Mouse (Mus musculus): Measurements from ENCODE around the gene As3mt. TPM values are rescaled to one million over a fixed set of nuclear protein-coding genes. Genes with fewer than 3 reads are reported as not detected.

As3mt gene
- total and polyA plus RNA-seq, 3 experiments: 30.7 to 52.1 (median 43.3) TPM

GRCm38 (mm10) chr19:46733626-46734025, 26.4 kb downstream of the As3mt start:
- Histone ChIP-seq H3K36me3 (replicated peaks in 1 of 2; ENCODE audit: control insufficient read depth in 1 of 2, insufficient read depth in 1 of 2, low read length in 1 of 2) (peaks cover 30 to 70% of the 10 kb centered on the region in 2 experiments), H3K27ac (ENCODE audit: insufficient read depth, low read depth) (no peak overlapping the region), H3K27me3 (replicated peaks) (no peaks in the 10 kb centered on the region), H3K9me3 (replicated peaks; ENCODE audit: low read length) (no peaks in the 10 kb centered on the region), H3K4me1 (ENCODE audit: control insufficient read depth in 1 of 2, insufficient read depth in 2 of 2) (peaks cover 0 to 4% of the 10 kb centered on the region in 2 experiments; a peak in 1 of 4 replicates), H3K9ac (ENCODE audit: insufficient read depth, low read depth) (no peak overlapping the region), H3K79me2 (replicated peaks; ENCODE audit: control insufficient read depth, extremely low read depth, insufficient read depth, poor library complexity, severe bottlenecking) (no peaks in the 10 kb centered on the region), H3K4me3 (replicated peaks in 1 of 3; ENCODE audit: low read depth in 2 of 3, low read length in 2 of 3, poor library complexity in 1 of 3) (no peak overlapping the region), H3K4me2 (ENCODE audit: insufficient read depth, low read depth, poor library complexity, severe bottlenecking) (no peak overlapping the region)
- dilution Hi-C loops (cut with MboI; ENCODE audit: extremely low pct_ligation_motif_present, extremely low pct_unique_long_range_greater_than_20kb, low sequenced_read_pairs): no loop called here
- in situ Hi-C loops (cut with MboI; ENCODE audit: low pct_ligation_motif_present, low pct_unique_long_range_greater_than_20kb, low sequenced_read_pairs): no loop called here
- TF ChIP-seq USF1 (IDR thresholded peaks at IDR 0.05; ENCODE audit: low read depth, low read length) (peak; percentile 3; the same call in 1 of the 2 replicates), MYC (IDR thresholded peaks at IDR 0.05; ENCODE audit: low read depth, low read length) (0 out of 2 replicates have a peak, but pooled peaks have one; percentile 29), TCF12 (IDR thresholded peaks at IDR 0.05; ENCODE audit: low read depth, low read length) (no peak)
- no peak for DNase-seq (ENCODE audit: extremely low read depth)

GRCm38 (mm10) chr19:46735241-46735640, 28.0 kb downstream of the As3mt start:
- Histone ChIP-seq H3K4me1 (ENCODE audit: control insufficient read depth in 1 of 2, insufficient read depth in 2 of 2) (peaks cover 2 to 4% of the 10 kb centered on the region in 2 experiments; a peak in 1 of 4 replicates), H3K27ac (ENCODE audit: insufficient read depth, low read depth) (no peak overlapping the region), H3K4me2 (ENCODE audit: insufficient read depth, low read depth, poor library complexity, severe bottlenecking) (no peak overlapping the region), H3K27me3 (replicated peaks) (no peaks in the 10 kb centered on the region), H3K4me3 (replicated peaks in 1 of 3; ENCODE audit: low read depth in 2 of 3, low read length in 2 of 3, poor library complexity in 1 of 3) (no peak overlapping the region), H3K9me3 (replicated peaks; ENCODE audit: low read length) (no peaks in the 10 kb centered on the region), H3K79me2 (replicated peaks; ENCODE audit: control insufficient read depth, extremely low read depth, insufficient read depth, poor library complexity, severe bottlenecking) (no peaks in the 10 kb centered on the region), H3K9ac (ENCODE audit: insufficient read depth, low read depth) (no peak overlapping the region), H3K36me3 (replicated peaks in 1 of 2; ENCODE audit: control insufficient read depth in 1 of 2, insufficient read depth in 1 of 2, low read length in 1 of 2) (peaks cover 25 to 75% of the 10 kb centered on the region in 2 experiments)
- dilution Hi-C loops (cut with MboI; ENCODE audit: extremely low pct_ligation_motif_present, extremely low pct_unique_long_range_greater_than_20kb, low sequenced_read_pairs): no loop called here
- in situ Hi-C loops (cut with MboI; ENCODE audit: low pct_ligation_motif_present, low pct_unique_long_range_greater_than_20kb, low sequenced_read_pairs): no loop called here
- no peak for DNase-seq (ENCODE audit: extremely low read depth)
- no peak for TF ChIP-seq KAT2A (IDR thresholded peaks at IDR 0.05; ENCODE audit: insufficient replicate concordance, low read length)
- no peak for TF ChIP-seq UBTF (IDR thresholded peaks at IDR 0.05; ENCODE audit: low read depth, low read length)
- no peak for TF ChIP-seq MAX (IDR thresholded peaks at IDR 0.05; ENCODE audit: low read length)
- TF ChIP-seq PAX5 (IDR thresholded peaks at IDR 0.05; ENCODE audit: low read length): no peak
- no peak for TF ChIP-seq RCOR1 (conservative IDR thresholded peaks at IDR 0.05; ENCODE audit: low read depth, low read length)
- no peak for TF ChIP-seq ZC3H11A (IDR thresholded peaks at IDR 0.05; ENCODE audit: low read depth, low read length)
- TF ChIP-seq IRF4 (IDR thresholded peaks at IDR 0.05; ENCODE audit: low read depth, low read length): no peak
- no peak for TF ChIP-seq SMC3 (IDR thresholded peaks at IDR 0.05; ENCODE audit: low read depth, low read length)
- no peak for TF ChIP-seq POLR2AphosphoS2 (IDR thresholded peaks at IDR 0.05; ENCODE audit: low read depth, low read length)
- no peak for TF ChIP-seq USF1 (IDR thresholded peaks at IDR 0.05; ENCODE audit: low read depth, low read length)
- no peak for TF ChIP-seq ZKSCAN1 (IDR thresholded peaks at IDR 0.05; ENCODE audit: borderline replicate concordance, low read depth, low read length)
- no peak for TF ChIP-seq JUND (conservative IDR thresholded peaks at IDR 0.05; ENCODE audit: low read depth, low read length)
- no peak for TF ChIP-seq MAFK (IDR thresholded peaks at IDR 0.05; ENCODE audit: insufficient replicate concordance, low read length)
- TF ChIP-seq CHD2 (IDR thresholded peaks at IDR 0.05; ENCODE audit: low read length): no peak
- no peak for TF ChIP-seq POLR2A (IDR thresholded peaks at IDR 0.05; ENCODE audit: low read depth, low read length)
- no peak for TF ChIP-seq BHLHE40 (IDR thresholded peaks at IDR 0.05; ENCODE audit: low read depth, low read length)
- TF ChIP-seq RAD21 (IDR thresholded peaks at IDR 0.05; ENCODE audit: low read depth, low read length): no peak
- TF ChIP-seq E2F4 (IDR thresholded peaks at IDR 0.05; ENCODE audit: insufficient replicate concordance, low read depth, low read length): no peak
- TF ChIP-seq NELFE (IDR thresholded peaks at IDR 0.05; ENCODE audit: low read depth, low read length): no peak
- no peak for TF ChIP-seq ZMIZ1 (IDR thresholded peaks at IDR 0.05; ENCODE audit: low read depth, low read length)
